Comparison of ENCODE assay signal across 8 mouse cellular contexts in genomic region chr2:166574934-166575333, GRCm38 (mm10).
DNase-seq lines count a peak whose midpoint lies in the region; ATAC-seq and TF ChIP-seq lines count a peak whose summit lies in the region.

No protein-coding gene starts in this region.

- no peaks in the 10 kb centered on the region for H3K27me3 ChIP-seq in hindbrain, embryonic 14.5 days (ENCODE audit: control insufficient read depth, insufficient read depth, low read length)
- no peaks in the 10 kb centered on the region for H3K27me3 ChIP-seq in midbrain, embryonic 15.5 days (replicated peaks)

- H3K9ac ChIP-seq in hindbrain, embryonic 14.5 days = no peak overlapping the region
- H3K9ac ChIP-seq in midbrain, embryonic 15.5 days = no peak overlapping the region

- peak; percentile 56 for DNase-seq in lung, adult 2 months
- no peak for DNase-seq in lung, adult 18-20 months
- DNase-seq in brain, adult 2 months (ENCODE audit: low read depth, low spot score) = peak; percentile 67
- DNase-seq in hindbrain, embryonic 14.5 days (ENCODE audit: low spot score) = peak; percentile 76
- DNase-seq in left cerebral cortex, postnatal 36 days (ENCODE audit: low spot score in 2 of 2) = peak; percentile 46 to 53
- DNase-seq in spleen, postnatal 14 days (ENCODE audit: low spot score in 2 of 2) = peak; percentile 41 to 66

- intact Hi-C loops in left cerebral cortex, postnatal 36 days (cut with DNase I) = no loop called here

- no peak overlapping the region for H3K27ac ChIP-seq in hindbrain, embryonic 14.5 days
- H3K27ac ChIP-seq in midbrain, embryonic 15.5 days = no peak overlapping the region

- no peak overlapping the region for H3K4me2 ChIP-seq in hindbrain, embryonic 14.5 days (replicated peaks)
- H3K4me2 ChIP-seq in midbrain, embryonic 15.5 days = no peak overlapping the region

- H3K4me3 ChIP-seq in lung, adult 2 months (replicated peaks; ENCODE audit: extremely low read depth, low read depth, low read length) = no peak overlapping the region
- H3K4me3 ChIP-seq in hindbrain, embryonic 14.5 days (replicated peaks; ENCODE audit: low read length) = no peak overlapping the region
- no peak overlapping the region for H3K4me3 ChIP-seq in midbrain, embryonic 15.5 days

- H3K9me3 ChIP-seq in hindbrain, embryonic 14.5 days (ENCODE audit: control insufficient read depth, low read length) = no peaks in the 10 kb centered on the region
- H3K9me3 ChIP-seq in midbrain, embryonic 15.5 days = no peaks in the 10 kb centered on the region

- ATAC-seq in erythroid progenitor cell, adult 5-6 weeks (replicated peaks; ENCODE audit: low FRiP score, poor library complexity, severe bottlenecking) = peak; percentile 64
- no peak for ATAC-seq in hindbrain, embryonic 14.5 days (ENCODE audit: low FRiP score)
- ATAC-seq in midbrain, embryonic 15.5 days (replicated peaks) = 0 out of 2 replicates have a peak, but pooled peaks have one; percentile 15

- no peak for TF ChIP-seq POLR2A in lung, adult 2 months (IDR thresholded peaks at IDR 0.05; ENCODE audit: borderline replicate concordance, extremely low read depth, low read depth, low read length)

- TF ChIP-seq CTCF in lung, adult 2 months (IDR thresholded peaks at IDR 0.05; ENCODE audit: insufficient read depth, low read length) = peak; percentile 69

- H3K36me3 ChIP-seq in hindbrain, embryonic 14.5 days (replicated peaks; ENCODE audit: control insufficient read depth, insufficient read depth) = peaks cover 6% of the 10 kb centered on the region
- H3K36me3 ChIP-seq in midbrain, embryonic 15.5 days (replicated peaks) = no peaks in the 10 kb centered on the region

- WGBS in lung, adult 2 months = 24% methylated on average over 7 of the region's 7 CpGs
- WGBS in hindbrain, embryonic 14.5 days = 24% methylated on average over 7 of the region's 7 CpGs
- 18% methylated on average over 7 of the region's 7 CpGs for WGBS in midbrain, embryonic 15.5 days

- H3K4me1 ChIP-seq in lung, adult 2 months (ENCODE audit: control insufficient read depth, insufficient read depth, low read length) = no peaks in the 10 kb centered on the region
- no peaks in the 10 kb centered on the region for H3K4me1 ChIP-seq in hindbrain, embryonic 14.5 days (replicated peaks; ENCODE audit: control insufficient read depth, insufficient read depth, low read length)
- no peaks in the 10 kb centered on the region for H3K4me1 ChIP-seq in midbrain, embryonic 15.5 days

Comparison
In these comparisons a context has a peak if more than half of its experiments do, and no peak if none do; other contexts are left out.
1. DNase-seq: peak in lung, adult 2 months (single experiment), brain, adult 2 months (single experiment), hindbrain, embryonic 14.5 days (single experiment), left cerebral cortex, postnatal 36 days (2 of 2) and spleen, postnatal 14 days (2 of 2); none in lung, adult 18-20 months (0 of 2).